Mouse (Mus musculus): ENCODE measurements around the gene Ndufc1.
A peak's percentile ranks its signal among the peaks of the same experiment; 100 is the strongest.
"Not testable (repeated sequence)": the region's sequence is repeated elsewhere in the genome, so short reads cannot be mapped to it uniquely, and the experiment has no call there.

Ndufc1 gene

GRCm38 (mm10) chr3:51395461-51396145 is 13.2 kb downstream of the Ndufc1 start:
- DNase-seq = no peak

- DNase-seq = no peak
Measured at GRCm38 (mm10) chr3:51394881-51395280, 13.9 kb downstream of the Ndufc1 start.

- DNase-seq = no peak
Measured at GRCm38 (mm10) chr3:51393651-51394050, 15.1 kb downstream of the Ndufc1 start.

- not testable (repeated sequence) for DNase-seq
Measured at GRCm38 (mm10) chr3:51393018-51393417, 15.8 kb downstream of the Ndufc1 start.

- no peak for DNase-seq
Measured at GRCm38 (mm10) chr3:51391591-51391990, 17.2 kb downstream of the Ndufc1 start.

GRCm38 (mm10) chr3:51391095-51391494 is 17.7 kb downstream of the Ndufc1 start:
- no peak for DNase-seq

GRCm38 (mm10) chr3:51388904-51389303 is 19.9 kb downstream of the Ndufc1 start:
- no peak for DNase-seq

- peak; percentile 66 for DNase-seq
Measured at GRCm38 (mm10) chr3:51387868-51388381, 20.9 kb downstream of the Ndufc1 start.

- no peak for DNase-seq
Measured at GRCm38 (mm10) chr3:51387134-51387451, 21.7 kb downstream of the Ndufc1 start.

GRCm38 (mm10) chr3:51386441-51387133 is 22.2 kb downstream of the Ndufc1 start:
- no peak for DNase-seq

- no peak for DNase-seq
Measured at GRCm38 (mm10) chr3:51383409-51383808, 25.4 kb downstream of the Ndufc1 start.

GRCm38 (mm10) chr3:51380660-51381014 is 28.2 kb downstream of the Ndufc1 start:
- DNase-seq = no peak

GRCm38 (mm10) chr3:51379786-51380659 is 28.8 kb downstream of the Ndufc1 start:
- peak; percentile 74 for DNase-seq

GRCm38 (mm10) chr3:51378665-51378946 is 30.2 kb downstream of the Ndufc1 start:
- no peak for DNase-seq

GRCm38 (mm10) chr3:51377878-51378664 is 30.7 kb downstream of the Ndufc1 start:
- peak; percentile 59 for DNase-seq

GRCm38 (mm10) chr3:51375307-51376265 is 33.2 kb downstream of the Ndufc1 start:
- DNase-seq = peak; percentile 72

- DNase-seq = no peak
Measured at GRCm38 (mm10) chr3:51373544-51373943, 35.2 kb downstream of the Ndufc1 start.

- peak; percentile 36 for DNase-seq
Measured at GRCm38 (mm10) chr3:51372883-51373282, 35.9 kb downstream of the Ndufc1 start.

GRCm38 (mm10) chr3:51371826-51372225 is 37.0 kb downstream of the Ndufc1 start:
- DNase-seq = no peak

- DNase-seq = no peak
Measured at GRCm38 (mm10) chr3:51368011-51368410, 40.8 kb downstream of the Ndufc1 start.

- no peak for DNase-seq
Measured at GRCm38 (mm10) chr3:51366926-51367325, 41.9 kb downstream of the Ndufc1 start.

- no peak for DNase-seq
Measured at GRCm38 (mm10) chr3:51365517-51365882, 43.3 kb downstream of the Ndufc1 start.
